Mouse (Mus musculus) kidney, adult 2 months (tissue): ENCODE results near the gene Pter. TPM values are rescaled to one million over a fixed set of nuclear protein-coding genes. Genes with fewer than 3 reads are reported as not detected.
A peak's percentile ranks its signal among the peaks of the same experiment; 100 is the strongest.

ENCODE experiments used
- DNase-seq: peaks from one replicate; pipeline ENCODE4 v3.0.0; 2021
- H3K27ac ChIP-seq: fragments of 200-500 bp; 2 replicates; pipeline ENCODE4 v1.5.1; 2012; ENCODE audit warnings: low read depth, low read length, control low read depth, inconsistent platforms; ENCODE audit not compliant: insufficient read depth
- H3K27me3 ChIP-seq: fragments of 200-500 bp; replicated peaks from 2 replicates; pipeline ENCODE4 v1.6.1; 2012; ENCODE audit warnings: mild to moderate bottlenecking, moderate library complexity, low read length, inconsistent platforms; ENCODE audit not compliant: control insufficient read depth, insufficient read depth
- H3K36me3 ChIP-seq: fragments of 200-500 bp; 2 replicates; pipeline ENCODE4 v1.6.1; 2012; ENCODE audit warnings: mild to moderate bottlenecking, moderate library complexity, low read length, inconsistent platforms; ENCODE audit not compliant: control insufficient read depth, insufficient read depth
- H3K4me1 ChIP-seq: fragments of 200-500 bp; 2 replicates; pipeline ENCODE4 v1.6.1; 2011; ENCODE audit warnings: low read length; ENCODE audit not compliant: control insufficient read depth, insufficient read depth
- H3K4me3 ChIP-seq: fragments of 200-500 bp; 2 replicates; pipeline ENCODE4 v1.5.1; 2011; ENCODE audit warnings: mild to moderate bottlenecking, low read depth, low read length, control low read depth; ENCODE audit not compliant: insufficient read depth
- CTCF ChIP-seq: fragments of 200-500 bp; conservative IDR thresholded peaks from 2 replicates; pipeline ENCODE4 v1.5.1; 2011; ENCODE audit warnings: low read depth, mild to moderate bottlenecking, control low read depth, low read length, moderate library complexity, mixed read lengths; ENCODE audit not compliant: insufficient read depth, insufficient read length
- POLR2A ChIP-seq: fragments of 200-500 bp; IDR thresholded peaks from one replicate; pipeline ENCODE4 v1.6.1; 2011; ENCODE audit warnings: low read depth, low read length, control low read depth
- WGBS: fragments of 180-500 bp; shearing (Covaris S2); methylation state at CpG from one replicate; pipeline ENCODE4 v1.1.7; 2018; 5-methylcytosine and 5-hydroxymethylcytosine counted together
- polyA plus RNA-seq: library from polyadenylated mRNA; depleted of rRNA; stranded (reverse); fragments of >200 nt; gene quantifications from 2 replicates; pipeline ENCODE4 v1.2.3, GENCODE M21; 2012; rRNA removed

The Pter gene
- 262 and 276 TPM in 2 replicates for polyA plus RNA-seq

GRCm38 (mm10) chr2:12923804-12924591, at the start of gene Pter:
Gene Pter, plus strand, starts transcription at chr2:12924041.
- H3K27me3 ChIP-seq = no peaks in the 10 kb centered on the region
- peak within 1 kb of the TSS; percentile 61 for H3K4me3 ChIP-seq
- peaks cover 11% of the 10 kb centered on the region; the same call in 1 of the 2 replicates for H3K4me1 ChIP-seq
- H3K36me3 ChIP-seq = no peaks in the 10 kb centered on the region
- peak within 1 kb of the TSS; percentile 86 for H3K27ac ChIP-seq
- DNase-seq = peak; percentile 97
- no peak for TF ChIP-seq CTCF
- TF ChIP-seq POLR2A = peak; percentile 43
- 1% methylated on average over 24 of the region's 24 CpGs for WGBS

DNA sequence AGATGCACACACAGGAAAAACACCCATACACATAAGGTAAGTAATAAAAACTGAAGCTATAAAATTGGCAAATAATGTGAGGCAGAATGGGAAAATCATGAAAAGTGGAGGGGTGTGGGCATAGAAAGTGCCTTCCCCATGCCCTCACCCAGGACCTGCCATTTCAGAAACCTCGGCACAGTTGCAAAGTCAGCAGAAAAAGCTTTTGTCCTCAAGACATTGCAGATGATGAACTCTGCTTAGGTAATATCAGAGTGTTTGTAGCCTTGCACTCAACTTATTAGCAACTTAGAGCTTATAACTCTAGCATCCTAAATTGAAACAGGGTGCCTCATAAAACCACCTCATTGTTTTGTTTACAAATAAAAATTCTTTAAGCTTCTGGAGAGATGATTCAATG, 49.6 kb upstream of the Pter start:
- Histone ChIP-seq H3K27me3 (no peaks in the 10 kb centered on the region), H3K36me3 (no peaks in the 10 kb centered on the region), H3K4me1 (peaks cover 3% of the 10 kb centered on the region; the same call in 1 of the 2 replicates), H3K4me3 (no peak overlapping the region), H3K27ac (no peak overlapping the region)
- no peak for TF ChIP-seq CTCF
- no peak for TF ChIP-seq POLR2A
- WGBS = 39% methylated on average over 1 of the region's 1 CpGs
- DNase-seq = no peak

DNA sequence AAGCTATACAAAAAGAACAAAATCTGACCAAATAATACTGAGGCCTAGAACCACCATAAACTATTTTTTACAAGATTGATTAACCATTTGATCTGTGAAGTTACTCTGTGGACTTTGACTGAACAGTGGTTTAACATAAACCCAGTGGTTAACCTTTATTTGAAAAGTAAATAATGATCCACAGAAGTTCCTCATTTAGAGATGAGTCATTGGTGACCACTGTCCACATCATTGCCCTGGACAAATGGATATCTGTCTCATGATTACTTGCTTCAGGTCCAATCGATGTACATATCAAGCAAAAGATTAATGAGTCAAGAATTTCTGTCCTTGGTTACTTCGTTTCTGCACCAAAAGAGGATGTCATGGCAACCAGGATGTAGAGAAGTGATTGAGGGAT, 44.3 kb upstream of the Pter start:
- TF ChIP-seq CTCF = no peak
- TF ChIP-seq POLR2A = no peak
- Histone ChIP-seq H3K4me3 (no peak overlapping the region), H3K27me3 (no peaks in the 10 kb centered on the region), H3K36me3 (no peaks in the 10 kb centered on the region), H3K4me1 (peaks cover 3% of the 10 kb centered on the region; the same call in 1 of the 2 replicates), H3K27ac (no peak overlapping the region; the same call in 1 of the 2 replicates)
- 32% methylated on average over 2 of the region's 2 CpGs for WGBS
- DNase-seq = peak; percentile 88

DNA sequence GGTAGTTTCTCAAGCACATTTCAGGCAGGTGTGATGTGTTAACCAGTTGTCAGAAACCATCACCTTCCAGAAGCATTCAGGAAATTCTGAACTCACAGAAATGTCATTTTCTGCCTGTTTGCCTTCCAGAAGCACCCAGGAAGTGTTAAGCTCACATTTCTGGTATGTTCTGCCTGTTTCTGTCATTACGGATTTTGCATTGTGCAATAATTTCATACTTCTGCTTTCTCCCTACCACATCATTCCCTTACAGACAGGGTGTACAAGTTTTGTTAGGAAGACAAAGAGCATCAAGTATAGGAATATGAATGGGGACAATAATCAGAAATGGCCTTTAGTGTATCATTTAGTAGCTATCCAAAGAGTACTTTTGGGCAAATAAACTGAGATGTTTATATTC, 42.8 kb upstream of the Pter start:
- WGBS = 89% methylated on average over 1 of the region's 1 CpGs
- Histone ChIP-seq H3K27me3 (no peaks in the 10 kb centered on the region), H3K4me3 (no peak overlapping the region), H3K27ac (no peak overlapping the region), H3K4me1 (peaks cover 3% of the 10 kb centered on the region; the same call in 1 of the 2 replicates), H3K36me3 (no peaks in the 10 kb centered on the region)
- no peak for DNase-seq
- TF ChIP-seq CTCF (no peak), POLR2A (no peak)

DNA sequence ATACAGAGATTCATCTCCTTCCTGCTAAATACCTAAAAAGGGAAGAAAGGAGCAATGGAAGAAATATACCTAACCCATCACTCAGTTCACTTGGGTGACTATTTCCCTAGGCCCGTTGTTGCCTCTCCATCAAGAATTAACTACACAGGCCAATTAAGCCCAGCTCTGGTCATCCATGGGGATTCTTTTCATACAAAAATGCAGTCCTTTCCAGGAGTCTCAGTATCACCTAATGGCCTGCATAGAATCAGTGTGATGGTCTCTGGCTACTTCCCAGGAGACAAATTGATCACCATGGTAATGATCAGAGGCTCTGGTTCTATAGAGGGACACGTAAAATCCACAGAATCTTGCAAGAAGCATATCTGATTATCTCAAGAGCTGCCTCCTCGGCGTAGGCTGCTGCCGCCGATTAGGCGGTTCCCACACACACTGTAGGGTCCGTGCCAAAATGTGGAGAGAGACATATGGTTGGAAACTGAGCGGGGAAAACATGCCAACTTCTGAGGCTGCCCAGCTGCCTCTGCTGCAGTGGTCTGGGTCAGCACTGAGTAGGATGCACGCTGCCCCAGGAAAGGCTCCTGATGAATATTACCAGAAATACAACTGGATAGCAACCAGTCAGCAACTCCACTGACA, 40.4 kb upstream of the Pter start:
- 77% methylated on average over 10 of the region's 10 CpGs for WGBS
- DNase-seq = no peak
- no peak overlapping the region for H3K4me3 ChIP-seq
- H3K27me3 ChIP-seq = no peaks in the 10 kb centered on the region
- TF ChIP-seq POLR2A = no peak
- TF ChIP-seq CTCF = no peak
- peaks cover 3% of the 10 kb centered on the region; the same call in 1 of the 2 replicates for H3K4me1 ChIP-seq
- H3K27ac ChIP-seq = no peak overlapping the region
- H3K36me3 ChIP-seq = no peaks in the 10 kb centered on the region

GRCm38 (mm10) chr2:12887015-12887414, 36.8 kb upstream of the Pter start:
- no peaks in the 10 kb centered on the region for H3K4me1 ChIP-seq
- WGBS = 61% methylated on average over 2 of the region's 2 CpGs
- no peak for DNase-seq

DNA sequence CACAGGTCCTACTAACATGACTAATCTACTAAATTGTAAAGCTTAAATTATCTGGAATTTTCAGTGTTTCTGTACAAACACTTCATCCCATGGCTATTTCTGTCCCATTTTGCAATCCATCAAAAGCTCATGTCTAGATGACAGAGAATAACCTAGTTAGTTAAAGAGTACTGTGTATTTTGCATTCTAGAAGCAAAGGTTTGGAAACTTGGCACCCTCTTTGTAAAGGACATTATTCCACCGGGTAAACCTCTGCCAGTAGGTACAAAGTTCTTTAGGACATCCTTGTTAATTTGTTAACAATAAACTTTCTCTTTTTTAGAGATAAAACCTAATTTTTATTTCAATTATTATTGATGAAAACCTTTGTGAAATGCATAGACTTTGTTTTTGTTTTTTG, 18.1 kb upstream of the Pter start:
- DNase-seq = peak; percentile 88
- H3K36me3 ChIP-seq = no peaks in the 10 kb centered on the region
- 43% methylated on average over 1 of the region's 1 CpGs for WGBS

More at GRCm38 (mm10) chr2:12887015-12887414, 36.8 kb upstream of the Pter start:
- Histone ChIP-seq H3K4me3 (no peak overlapping the region), H3K36me3 (no peaks in the 10 kb centered on the region), H3K27ac (no peak overlapping the region), H3K27me3 (no peaks in the 10 kb centered on the region)
- TF ChIP-seq POLR2A (no peak), CTCF (no peak)

More for the DNA sequence above, 18.1 kb upstream of the Pter start:
- no peak overlapping the region for H3K4me3 ChIP-seq
- H3K4me1 ChIP-seq = peaks cover 13% of the 10 kb centered on the region; the same call in 1 of the 2 replicates
- no peak for TF ChIP-seq CTCF
- TF ChIP-seq POLR2A = no peak
- no peaks in the 10 kb centered on the region for H3K27me3 ChIP-seq
- peak overlapping the region; percentile 94 for H3K27ac ChIP-seq
